Mouse (Mus musculus) cerebellum, adult 11 months (tissue): ENCODE measurements around the gene Ddx43.
"Not testable (repeated sequence)": the region's sequence is repeated elsewhere in the genome, so short reads cannot be mapped to it uniquely, and the experiment has no call there.

Experiments used
- DNase-seq: peaks from one replicate; pipeline ENCODE4 v3.0.0; 2022

The Ddx43 gene

GRCm38 (mm10) chr9:78395630-78396351, at the start of gene Ddx43:
Gene Ddx43, plus strand, starts transcription at chr9:78395777.
- DNase-seq = no peak

- no peak for DNase-seq
Observed at GRCm38 (mm10) chr9:78347004-78347403, 48.6 kb upstream of the Ddx43 start.

GRCm38 (mm10) chr9:78348206-78349004, 47.2 kb upstream of the Ddx43 start:
- not testable (repeated sequence) for DNase-seq

GRCm38 (mm10) chr9:78349141-78349540, 46.4 kb upstream of the Ddx43 start:
- not testable (repeated sequence) for DNase-seq

- DNase-seq = not testable (repeated sequence)
Observed at GRCm38 (mm10) chr9:78350007-78350406, 45.6 kb upstream of the Ddx43 start.

- no peak for DNase-seq
Observed at GRCm38 (mm10) chr9:78351504-78352220, 43.9 kb upstream of the Ddx43 start.

- no peak for DNase-seq
Observed at GRCm38 (mm10) chr9:78354665-78355578, 40.7 kb upstream of the Ddx43 start.

- no peak for DNase-seq
Observed at GRCm38 (mm10) chr9:78355611-78356010, 40.0 kb upstream of the Ddx43 start, which contains the start of gene Gsta2. Gene Gsta2, minus strand, starts transcription at chr9:78355788.

- peak; percentile 13 for DNase-seq
Observed at GRCm38 (mm10) chr9:78358053-78358452, 37.5 kb upstream of the Ddx43 start.

- DNase-seq = no peak
Observed at GRCm38 (mm10) chr9:78359750-78360483, 35.7 kb upstream of the Ddx43 start.

GRCm38 (mm10) chr9:78360484-78360872, 35.1 kb upstream of the Ddx43 start:
- DNase-seq = no peak

GRCm38 (mm10) chr9:78363374-78363773, 32.2 kb upstream of the Ddx43 start:
- no peak for DNase-seq

- DNase-seq = no peak
Observed at GRCm38 (mm10) chr9:78364701-78365100, 30.9 kb upstream of the Ddx43 start.

GRCm38 (mm10) chr9:78365850-78366544, 29.6 kb upstream of the Ddx43 start:
- DNase-seq = no peak

GRCm38 (mm10) chr9:78367959-78368358, 27.6 kb upstream of the Ddx43 start, which contains the start of gene Dppa5a:
Gene Dppa5a, minus strand, starts transcription at chr9:78368177.
- DNase-seq = not testable (repeated sequence)

GRCm38 (mm10) chr9:78368671-78369293, 26.8 kb upstream of the Ddx43 start:
- no peak for DNase-seq

- no peak for DNase-seq
Observed at GRCm38 (mm10) chr9:78369349-78369748, 26.2 kb upstream of the Ddx43 start.

GRCm38 (mm10) chr9:78369786-78370185, 25.8 kb upstream of the Ddx43 start:
- DNase-seq = no peak

GRCm38 (mm10) chr9:78371441-78371840, 24.1 kb upstream of the Ddx43 start:
- DNase-seq = no peak

- DNase-seq = no peak
Observed at GRCm38 (mm10) chr9:78372827-78373504, 22.6 kb upstream of the Ddx43 start.
